11 mouse cellular contexts compared by ENCODE assay signal in genomic region chr2:173595374-173595781, GRCm38 (mm10). TPM values are rescaled to one million over a fixed set of nuclear protein-coding genes. Genes with fewer than 3 reads are reported as not detected.
A peak's percentile ranks its signal among the peaks of the same experiment; 100 is the strongest.
DNase-seq lines count a peak whose midpoint lies in the region; ATAC-seq lines count a peak whose summit lies in the region.
"Had no signal": no experiment of that assay in that cellular context is flagged by ENCODE, and none has a peak within 500 bp of the region (broad histone marks: within the 10 kb centered on the region; RNA-seq: fewer than 3 reads in every experiment).

No protein-coding gene starts in this region.

- 41% methylated on average over 10 of the region's 10 CpGs for whole genome bisulfite sequencing in embryonic facial prominence, embryonic 11.5 days
- WGBS in embryonic facial prominence, embryonic 10.5 days, result 33% methylated on average over 10 of the region's 10 CpGs
- WGBS in midbrain, embryonic 11.5 days, result 42% methylated on average over 10 of the region's 10 CpGs
- WGBS in midbrain, embryonic 16.5 days, result 43% methylated on average over 10 of the region's 10 CpGs

- no peak overlapping the region for H3K4me3 ChIP-seq in embryonic facial prominence, embryonic 11.5 days (ENCODE audit: low read depth, low read length)
- H3K4me3 ChIP-seq in embryonic facial prominence, embryonic 10.5 days, result no peak overlapping the region
- H3K4me3 ChIP-seq in midbrain, embryonic 11.5 days (ENCODE audit: low read depth, low read length), result no peak overlapping the region
- H3K4me3 ChIP-seq in midbrain, embryonic 16.5 days (ENCODE audit: low read depth, low read length), result no peak overlapping the region
- H3K4me3 ChIP-seq: limb, embryonic 13.5 days had no signal

- H3K27ac ChIP-seq in embryonic facial prominence, embryonic 11.5 days (replicated peaks; ENCODE audit: low read depth, low read length), result no peak overlapping the region
- H3K27ac ChIP-seq in embryonic facial prominence, embryonic 10.5 days (replicated peaks), result no peak overlapping the region
- H3K27ac ChIP-seq in midbrain, embryonic 11.5 days (ENCODE audit: low read depth, low read length), result no peak overlapping the region
- no peak overlapping the region for H3K27ac ChIP-seq in midbrain, embryonic 16.5 days (ENCODE audit: low read length)
- H3K27ac ChIP-seq: limb, embryonic 13.5 days had no signal

- no peak overlapping the region for H3K9ac ChIP-seq in embryonic facial prominence, embryonic 11.5 days (replicated peaks; ENCODE audit: low read length)
- no peak overlapping the region for H3K9ac ChIP-seq in midbrain, embryonic 11.5 days (ENCODE audit: low read length)
- H3K9ac ChIP-seq in midbrain, embryonic 16.5 days (ENCODE audit: low read depth, low read length), result no peak overlapping the region
- H3K9ac ChIP-seq: limb, embryonic 13.5 days had no signal

- no peak overlapping the region for H3K4me2 ChIP-seq in embryonic facial prominence, embryonic 11.5 days (ENCODE audit: low read depth, low read length)
- no peak overlapping the region for H3K4me2 ChIP-seq in midbrain, embryonic 11.5 days
- no peak overlapping the region for H3K4me2 ChIP-seq in midbrain, embryonic 16.5 days (ENCODE audit: low read length)
- H3K4me2 ChIP-seq: limb, embryonic 13.5 days had no signal

- no peaks in the 10 kb centered on the region for H3K36me3 ChIP-seq in embryonic facial prominence, embryonic 11.5 days (replicated peaks; ENCODE audit: control insufficient read depth, insufficient read depth, low read depth, low read length)
- peaks cover 32% of the 10 kb centered on the region for H3K36me3 ChIP-seq in embryonic facial prominence, embryonic 10.5 days (replicated peaks)
- no peaks in the 10 kb centered on the region for H3K36me3 ChIP-seq in midbrain, embryonic 11.5 days (ENCODE audit: control insufficient read depth, insufficient read depth, low read length)
- H3K36me3 ChIP-seq in midbrain, embryonic 16.5 days (ENCODE audit: control insufficient read depth, insufficient read depth, low read length), result no peaks in the 10 kb centered on the region

- ATAC-seq in embryonic facial prominence, embryonic 11.5 days (replicated peaks; ENCODE audit: insufficient number of reproducible peaks, low FRiP score, low TSS enrichment, low read depth), result no peak
- peak; percentile 17; the same call in 1 of the 2 replicates for ATAC-seq in midbrain, embryonic 11.5 days (ENCODE audit: low FRiP score)
- ATAC-seq in midbrain, embryonic 16.5 days, result no peak

- no peaks in the 10 kb centered on the region for H3K27me3 ChIP-seq in embryonic facial prominence, embryonic 11.5 days (ENCODE audit: control insufficient read depth, insufficient read depth, low read length)
- H3K27me3 ChIP-seq in embryonic facial prominence, embryonic 10.5 days (replicated peaks; ENCODE audit: low read depth, poor library complexity, severe bottlenecking), result no peaks in the 10 kb centered on the region
- H3K27me3 ChIP-seq in midbrain, embryonic 11.5 days (ENCODE audit: control insufficient read depth, insufficient read depth, low read length), result no peaks in the 10 kb centered on the region
- no peaks in the 10 kb centered on the region for H3K27me3 ChIP-seq in midbrain, embryonic 16.5 days (ENCODE audit: control insufficient read depth, insufficient read depth, low read depth, low read length)
- H3K27me3 ChIP-seq: limb, embryonic 13.5 days had no signal

- H3K4me1 ChIP-seq in embryonic facial prominence, embryonic 11.5 days (ENCODE audit: control insufficient read depth, insufficient read depth, low read length), result no peaks in the 10 kb centered on the region
- peaks cover 3% of the 10 kb centered on the region; the same call in 1 of the 2 replicates for H3K4me1 ChIP-seq in embryonic facial prominence, embryonic 10.5 days
- peaks cover 5% of the 10 kb centered on the region; the same call in 1 of the 2 replicates for H3K4me1 ChIP-seq in midbrain, embryonic 11.5 days (ENCODE audit: control insufficient read depth, insufficient read depth, low read length)
- H3K4me1 ChIP-seq in midbrain, embryonic 16.5 days (ENCODE audit: control insufficient read depth, insufficient read depth, low read length), result peaks cover 4% of the 10 kb centered on the region; the same call in 1 of the 2 replicates
- H3K4me1 ChIP-seq: limb, embryonic 13.5 days had no signal

- peak; percentile 27 for DNase-seq in embryonic facial prominence, embryonic 11.5 days (ENCODE audit: low spot score)
- no peak for DNase-seq in embryonic facial prominence, embryonic 10.5 days (ENCODE audit: low spot score)
- peak; percentile 70 for DNase-seq in midbrain, embryonic 11.5 days (ENCODE audit: low spot score, missing footprints)
- peak; percentile 75 for DNase-seq in induced T-regulatory cell, adult 2 months (ENCODE audit: low read depth)
- DNase-seq in thymus, postnatal 10 days (ENCODE audit: low spot score in 2 of 2), result peak; percentile 77 to 83
- no peak for DNase-seq in adrenal gland, postnatal 10 days
- DNase-seq in heart, adult 11 months, result no peak

- no peaks in the 10 kb centered on the region for H3K9me3 ChIP-seq in embryonic facial prominence, embryonic 11.5 days (replicated peaks; ENCODE audit: control insufficient read depth, low read length)
- H3K9me3 ChIP-seq in embryonic facial prominence, embryonic 10.5 days, result no peaks in the 10 kb centered on the region
- H3K9me3 ChIP-seq in midbrain, embryonic 11.5 days (ENCODE audit: control insufficient read depth, low read length), result no peaks in the 10 kb centered on the region
- H3K9me3 ChIP-seq in midbrain, embryonic 16.5 days (replicated peaks; ENCODE audit: control insufficient read depth, low read length, poor library complexity, severe bottlenecking), result no peaks in the 10 kb centered on the region
- H3K9me3 ChIP-seq: limb, embryonic 13.5 days had no signal

RNA-seq across cellular contexts. Expression of gene Ankrd60, which starts 17.2 kb away (rescaled TPM):
- not detected in 2 replicates for polyA plus RNA-seq in embryonic facial prominence, embryonic 11.5 days (2014; fragmentation: Nextera tagmentation; extraction: Ambion mirVana)
- not detected in 2 replicates for polyA plus RNA-seq in embryonic facial prominence, embryonic 10.5 days (2016; fragmentation: Nextera tagmentation; extraction: Ambion mirVana)
- polyA plus RNA-seq in midbrain, embryonic 11.5 days (2014; fragmentation: Nextera tagmentation; extraction: Ambion mirVana), result not detected in 2 replicates
- polyA plus RNA-seq in midbrain, embryonic 16.5 days (2015; fragmentation: Nextera tagmentation; extraction: Ambion mirVana), result not detected in 2 replicates
- total RNA-seq in adrenal gland, postnatal 10 days (2021), result not detected
- total RNA-seq: neutrophil, adult 5-6 weeks had no signal
- polyA plus RNA-seq: heart, postnatal 0 days; limb, embryonic 13.5 days had no signal

Comparison
In these comparisons a context has a peak if more than half of its experiments do, and no peak if none do; other contexts are left out.
1. DNase-seq: peak in embryonic facial prominence, embryonic 11.5 days (single experiment), midbrain, embryonic 11.5 days (single experiment), induced T-regulatory cell, adult 2 months (single experiment) and thymus, postnatal 10 days (2 of 2); none in embryonic facial prominence, embryonic 10.5 days (single experiment), adrenal gland, postnatal 10 days (single experiment) and heart, adult 11 months (single experiment).